Mouse (Mus musculus): ENCODE results near the gene Dusp6. TPM values are rescaled to one million over a fixed set of nuclear protein-coding genes. Genes with fewer than 3 reads are reported as not detected.

Gene Dusp6
- polyA plus RNA-seq, 1 experiment from 2014 or later: 40.7 TPM

GRCm38 (mm10) chr10:99229031-99229684 lies 33.9 kb upstream of the Dusp6 start:
- Histone ChIP-seq H3K9me3 (replicated peaks; ENCODE audit: control insufficient read depth, low read length) (no peaks in the 10 kb centered on the region), H3K27ac (ENCODE audit: low read length) (peak overlapping the region; percentile 45), H3K36me3 (ENCODE audit: control insufficient read depth, insufficient read depth) (no peaks in the 10 kb centered on the region), H3K27me3 (ENCODE audit: control insufficient read depth, insufficient read depth, low read length) (no peaks in the 10 kb centered on the region), H3K4me1 (ENCODE audit: control insufficient read depth, insufficient read depth, low read length) (peaks cover 12% of the 10 kb centered on the region), H3K9ac (ENCODE audit: low read length) (no peak overlapping the region; the same call in 1 of the 2 replicates), H3K4me3 (ENCODE audit: low read length) (no peak overlapping the region), H3K4me2 (ENCODE audit: low read depth, low read length) (peak overlapping the region; percentile 51)
- 18% methylated on average over 16 of the region's 16 CpGs for WGBS
- ATAC-seq (replicated peaks; ENCODE audit: extremely low read depth, insufficient read depth, low FRiP score): peak; percentile 53; the same call in 1 of the 2 replicates

- Histone ChIP-seq H3K9me3 (replicated peaks; ENCODE audit: control insufficient read depth, low read length) (no peaks in the 10 kb centered on the region), H3K4me1 (ENCODE audit: control insufficient read depth, insufficient read depth, low read length) (peaks cover 18% of the 10 kb centered on the region), H3K4me2 (ENCODE audit: low read depth, low read length) (no peak overlapping the region), H3K36me3 (ENCODE audit: control insufficient read depth, insufficient read depth) (no peaks in the 10 kb centered on the region), H3K27ac (ENCODE audit: low read length) (no peak overlapping the region), H3K4me3 (ENCODE audit: low read length) (no peak overlapping the region), H3K27me3 (ENCODE audit: control insufficient read depth, insufficient read depth, low read length) (no peaks in the 10 kb centered on the region), H3K9ac (ENCODE audit: low read length) (no peak overlapping the region)
- 60% methylated on average over 7 of the region's 7 CpGs for WGBS
- no peak for ATAC-seq (replicated peaks; ENCODE audit: extremely low read depth, insufficient read depth, low FRiP score)
Measured at GRCm38 (mm10) chr10:99232518-99233227, 30.4 kb upstream of the Dusp6 start.

GRCm38 (mm10) chr10:99234336-99234735 lies 28.7 kb upstream of the Dusp6 start:
- WGBS: 91% methylated on average over 8 of the region's 8 CpGs
- Histone ChIP-seq H3K4me3 (ENCODE audit: low read length) (no peak overlapping the region), H3K36me3 (ENCODE audit: control insufficient read depth, insufficient read depth) (no peaks in the 10 kb centered on the region), H3K9me3 (replicated peaks; ENCODE audit: control insufficient read depth, low read length) (no peaks in the 10 kb centered on the region), H3K4me2 (ENCODE audit: low read depth, low read length) (no peak overlapping the region), H3K27me3 (ENCODE audit: control insufficient read depth, insufficient read depth, low read length) (no peaks in the 10 kb centered on the region), H3K9ac (ENCODE audit: low read length) (no peak overlapping the region), H3K4me1 (ENCODE audit: control insufficient read depth, insufficient read depth, low read length) (peaks cover 7% of the 10 kb centered on the region; the same call in 1 of the 2 replicates), H3K27ac (ENCODE audit: low read length) (no peak overlapping the region)
- no peak for ATAC-seq (replicated peaks; ENCODE audit: extremely low read depth, insufficient read depth, low FRiP score)

GRCm38 (mm10) chr10:99235081-99235480 lies 27.9 kb upstream of the Dusp6 start:
- no peak for ATAC-seq (replicated peaks; ENCODE audit: extremely low read depth, insufficient read depth, low FRiP score)
- Histone ChIP-seq H3K9ac (ENCODE audit: low read length) (no peak overlapping the region), H3K4me3 (ENCODE audit: low read length) (no peak overlapping the region), H3K36me3 (ENCODE audit: control insufficient read depth, insufficient read depth) (no peaks in the 10 kb centered on the region), H3K9me3 (replicated peaks; ENCODE audit: control insufficient read depth, low read length) (no peaks in the 10 kb centered on the region), H3K4me2 (ENCODE audit: low read depth, low read length) (no peak overlapping the region), H3K4me1 (ENCODE audit: control insufficient read depth, insufficient read depth, low read length) (peaks cover 7% of the 10 kb centered on the region; the same call in 1 of the 2 replicates), H3K27me3 (ENCODE audit: control insufficient read depth, insufficient read depth, low read length) (no peaks in the 10 kb centered on the region), H3K27ac (ENCODE audit: low read length) (no peak overlapping the region)
- WGBS: 89% methylated on average over 9 of the region's 9 CpGs

GRCm38 (mm10) chr10:99237205-99237832 lies 25.7 kb upstream of the Dusp6 start:
- WGBS: 23% methylated on average over 11 of the region's 11 CpGs
- no peaks in the 10 kb centered on the region for H3K27me3 ChIP-seq (ENCODE audit: control insufficient read depth, insufficient read depth, low read length)
- H3K4me3 ChIP-seq (ENCODE audit: low read length): 0 out of 2 replicates have a peak overlapping the region, but pooled peaks have one; percentile 1
- H3K27ac ChIP-seq (ENCODE audit: low read length): peak overlapping the region; percentile 40; the same call in 1 of the 2 replicates
- H3K9me3 ChIP-seq (replicated peaks; ENCODE audit: control insufficient read depth, low read length): no peaks in the 10 kb centered on the region
- H3K9ac ChIP-seq (ENCODE audit: low read length): no peak overlapping the region
- H3K4me2 ChIP-seq (ENCODE audit: low read depth, low read length): peak overlapping the region; percentile 42
- no peak for ATAC-seq (replicated peaks; ENCODE audit: extremely low read depth, insufficient read depth, low FRiP score)
- no peaks in the 10 kb centered on the region for H3K36me3 ChIP-seq (ENCODE audit: control insufficient read depth, insufficient read depth)
- peaks cover 13% of the 10 kb centered on the region for H3K4me1 ChIP-seq (ENCODE audit: control insufficient read depth, insufficient read depth, low read length)

GRCm38 (mm10) chr10:99238537-99238936 lies 24.5 kb upstream of the Dusp6 start:
- no peak for ATAC-seq (replicated peaks; ENCODE audit: extremely low read depth, insufficient read depth, low FRiP score)
- H3K4me1 ChIP-seq (ENCODE audit: control insufficient read depth, insufficient read depth, low read length): peaks cover 14% of the 10 kb centered on the region
- H3K4me3 ChIP-seq (ENCODE audit: low read length): no peak overlapping the region
- no peaks in the 10 kb centered on the region for H3K36me3 ChIP-seq (ENCODE audit: control insufficient read depth, insufficient read depth)
- no peak overlapping the region for H3K27ac ChIP-seq (ENCODE audit: low read length)
- H3K27me3 ChIP-seq (ENCODE audit: control insufficient read depth, insufficient read depth, low read length): no peaks in the 10 kb centered on the region
- no peak overlapping the region for H3K4me2 ChIP-seq (ENCODE audit: low read depth, low read length)
- H3K9me3 ChIP-seq (replicated peaks; ENCODE audit: control insufficient read depth, low read length): no peaks in the 10 kb centered on the region
- H3K9ac ChIP-seq (ENCODE audit: low read length): no peak overlapping the region
- WGBS: 84% methylated on average over 11 of the region's 11 CpGs

GRCm38 (mm10) chr10:99241284-99241828 lies 21.7 kb upstream of the Dusp6 start:
- WGBS: 66% methylated on average over 7 of the region's 7 CpGs
- H3K27me3 ChIP-seq (ENCODE audit: control insufficient read depth, insufficient read depth, low read length): no peaks in the 10 kb centered on the region
- H3K4me3 ChIP-seq (ENCODE audit: low read length): no peak overlapping the region
- peak overlapping the region; percentile 26; the same call in 1 of the 2 replicates for H3K4me2 ChIP-seq (ENCODE audit: low read depth, low read length)
- H3K36me3 ChIP-seq (ENCODE audit: control insufficient read depth, insufficient read depth): no peaks in the 10 kb centered on the region
- peaks cover 14% of the 10 kb centered on the region for H3K4me1 ChIP-seq (ENCODE audit: control insufficient read depth, insufficient read depth, low read length)
- ATAC-seq (replicated peaks; ENCODE audit: extremely low read depth, insufficient read depth, low FRiP score): no peak; the same call in 1 of the 2 replicates
- peak overlapping the region; percentile 59; the same call in 1 of the 2 replicates for H3K27ac ChIP-seq (ENCODE audit: low read length)
- H3K9me3 ChIP-seq (replicated peaks; ENCODE audit: control insufficient read depth, low read length): no peaks in the 10 kb centered on the region
- no peak overlapping the region for H3K9ac ChIP-seq (ENCODE audit: low read length)

GRCm38 (mm10) chr10:99241829-99242711 lies 21.0 kb upstream of the Dusp6 start:
- peak overlapping the region; percentile 59 for H3K27ac ChIP-seq (ENCODE audit: low read length)
- WGBS: 54% methylated on average over 16 of the region's 16 CpGs
- H3K4me3 ChIP-seq (ENCODE audit: low read length): no peak overlapping the region
- H3K9me3 ChIP-seq (replicated peaks; ENCODE audit: control insufficient read depth, low read length): no peaks in the 10 kb centered on the region
- ATAC-seq (replicated peaks; ENCODE audit: extremely low read depth, insufficient read depth, low FRiP score): peak; percentile 75
- no peaks in the 10 kb centered on the region for H3K36me3 ChIP-seq (ENCODE audit: control insufficient read depth, insufficient read depth)
- peaks cover 12% of the 10 kb centered on the region for H3K4me1 ChIP-seq (ENCODE audit: control insufficient read depth, insufficient read depth, low read length)
- H3K27me3 ChIP-seq (ENCODE audit: control insufficient read depth, insufficient read depth, low read length): no peaks in the 10 kb centered on the region
- H3K4me2 ChIP-seq (ENCODE audit: low read depth, low read length): peak overlapping the region; percentile 26
- H3K9ac ChIP-seq (ENCODE audit: low read length): no peak overlapping the region
